ENCODE assay signal across 9 mouse cellular contexts in the genomic region with DNA sequence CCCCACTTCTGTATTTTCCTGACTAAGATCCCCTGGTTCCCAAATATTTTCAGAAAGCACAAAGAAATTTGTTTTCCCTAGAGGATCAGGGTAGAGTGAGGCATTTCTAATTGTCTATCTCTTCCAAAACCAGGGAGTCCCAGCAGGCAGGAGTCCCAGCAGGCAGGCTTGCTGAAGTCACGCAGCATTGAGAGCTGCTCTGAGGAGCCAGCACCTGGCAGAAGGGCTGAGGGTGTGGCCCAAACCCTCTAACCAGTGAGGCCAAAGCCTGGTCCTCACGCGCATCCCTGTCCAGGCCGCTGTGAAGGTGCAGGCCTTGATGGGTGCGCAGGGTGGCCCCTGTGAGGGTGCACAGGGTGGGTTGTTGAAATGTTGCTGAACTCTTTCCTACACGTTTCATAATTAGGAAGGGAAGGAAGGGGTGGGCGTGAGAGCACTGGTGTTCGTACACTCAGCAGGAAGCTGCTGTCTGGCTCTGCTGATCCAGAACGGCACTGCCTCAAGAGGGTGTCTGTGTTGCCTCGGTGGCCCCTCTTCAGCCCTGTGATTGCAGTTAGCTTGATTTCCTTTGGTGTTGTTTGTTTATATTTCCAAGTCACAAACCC. TPM values are rescaled to one million over a fixed set of nuclear protein-coding genes. Genes with fewer than 3 reads are reported as not detected.
DNase-seq lines count a peak whose midpoint lies in the region; ATAC-seq and TF ChIP-seq lines count a peak whose summit lies in the region.
"Had no signal": no experiment of that assay in that cellular context is flagged by ENCODE, and none has a peak within 500 bp of the region (broad histone marks: within the 10 kb centered on the region; RNA-seq: fewer than 3 reads in every experiment).

No protein-coding gene starts in this region.

- no peak overlapping the region for H3K4me3 ChIP-seq in thymus, adult 2 months (ENCODE audit: control insufficient read depth, insufficient read depth, low read length)
- H3K4me3 ChIP-seq in lung, postnatal 0 days (ENCODE audit: low read depth, low read length) = no peak overlapping the region
- no peak overlapping the region for H3K4me3 ChIP-seq in embryonic facial prominence, embryonic 10.5 days

- TF ChIP-seq EP300 in lung, postnatal 0 days (IDR thresholded peaks at IDR 0.05) = no peak

- H3K27ac ChIP-seq in thymus, adult 2 months (ENCODE audit: control insufficient read depth, insufficient read depth, low read length) = peak overlapping the region; percentile 45
- H3K27ac ChIP-seq in lung, postnatal 0 days (ENCODE audit: low read length) = no peak overlapping the region
- no peak overlapping the region for H3K27ac ChIP-seq in embryonic facial prominence, embryonic 10.5 days (replicated peaks)

- TF ChIP-seq CTCF in thymus, adult 2 months (IDR thresholded peaks at IDR 0.05; ENCODE audit: borderline replicate concordance, control insufficient read depth, extremely low read depth, insufficient read depth, low read length, poor library complexity) = no peak
- TF ChIP-seq CTCF in lung, postnatal 0 days (IDR thresholded peaks at IDR 0.05) = no peak

- peaks cover 32% of the 10 kb centered on the region for H3K4me1 ChIP-seq in thymus, adult 2 months (replicated peaks; ENCODE audit: control insufficient read depth, insufficient read depth, low read length)
- H3K4me1 ChIP-seq in lung, postnatal 0 days (ENCODE audit: insufficient read depth, low read depth, low read length) = no peaks in the 10 kb centered on the region; the same call in 1 of the 2 replicates
- no peaks in the 10 kb centered on the region for H3K4me1 ChIP-seq in embryonic facial prominence, embryonic 10.5 days

- H3K9me3 ChIP-seq in lung, postnatal 0 days (ENCODE audit: low read length) = no peaks in the 10 kb centered on the region
- H3K9me3 ChIP-seq in embryonic facial prominence, embryonic 10.5 days = no peaks in the 10 kb centered on the region

- no peaks in the 10 kb centered on the region for H3K27me3 ChIP-seq in thymus, adult 2 months (ENCODE audit: control insufficient read depth, insufficient read depth, low read length)
- no peaks in the 10 kb centered on the region for H3K27me3 ChIP-seq in lung, postnatal 0 days (replicated peaks; ENCODE audit: insufficient read depth, low read length)
- H3K27me3 ChIP-seq in splenic B cell, adult 2 months (ENCODE audit: control insufficient read depth, insufficient read depth, low read length, poor library complexity, severe bottlenecking) = no peaks in the 10 kb centered on the region
- no peaks in the 10 kb centered on the region for H3K27me3 ChIP-seq in embryonic facial prominence, embryonic 10.5 days (replicated peaks; ENCODE audit: low read depth, poor library complexity, severe bottlenecking)

- no peak overlapping the region for H3K4me2 ChIP-seq in lung, postnatal 0 days (replicated peaks; ENCODE audit: low read depth, low read length)

- no peak for TF ChIP-seq POLR2A in thymus, adult 2 months (IDR thresholded peaks at IDR 0.05; ENCODE audit: control insufficient read depth, extremely low read depth, insufficient read depth, low read length, poor library complexity)

- ATAC-seq in frontal cortex, adult (ENCODE audit: low TSS enrichment) = peak; percentile 64; the same call in 1 of the 2 replicates
- peak; percentile 48 for ATAC-seq in lung, postnatal 0 days
- ATAC-seq: forebrain, postnatal 0 days had no signal

- WGBS in thymus, adult 2 months = 71% methylated on average over 10 of the region's 10 CpGs
- 46% methylated on average over 10 of the region's 10 CpGs for WGBS in lung, postnatal 0 days
- WGBS in embryonic facial prominence, embryonic 10.5 days = 83% methylated on average over 10 of the region's 10 CpGs

- H3K9ac ChIP-seq in lung, postnatal 0 days (replicated peaks; ENCODE audit: low read depth) = no peak overlapping the region
- H3K9ac ChIP-seq: forebrain, postnatal 0 days had no signal

- DNase-seq in frontal cortex, postnatal 10 days (ENCODE audit: low spot score in 2 of 2) = no peak
- peak; percentile 18 for DNase-seq in thymus, adult 2 months
- DNase-seq in thymus, postnatal 10 days (ENCODE audit: low spot score in 2 of 2) = no peak
- DNase-seq in lung, postnatal 0 days (ENCODE audit: low spot score) = peak; percentile 33
- peak; percentile 92 for DNase-seq in splenic B cell, adult 2 months (ENCODE audit: low read depth, low spot score)
- DNase-seq in adrenal gland, adult 8-10 months = no peak
- no peak for DNase-seq in embryonic facial prominence, embryonic 10.5 days (ENCODE audit: low spot score)
- DNase-seq: forebrain, postnatal 0 days had no signal

- peaks cover 11% of the 10 kb centered on the region for H3K36me3 ChIP-seq in thymus, adult 2 months (ENCODE audit: control insufficient read depth, insufficient read depth, low read length)
- H3K36me3 ChIP-seq in lung, postnatal 0 days (ENCODE audit: insufficient read depth, low read length) = 0 out of 2 replicates have a peak, but pooled peaks cover 20% of the 10 kb centered on the region
- H3K36me3 ChIP-seq in splenic B cell, adult 2 months (ENCODE audit: control insufficient read depth, insufficient read depth, low read length, poor library complexity, severe bottlenecking) = peaks cover 12% of the 10 kb centered on the region
- peaks cover 84% of the 10 kb centered on the region for H3K36me3 ChIP-seq in embryonic facial prominence, embryonic 10.5 days (replicated peaks)

RNA-seq across cellular contexts. Expression of a gene that starts 20.3 kb away (rescaled TPM):
- polyA plus RNA-seq in thymus, adult 2 months (2012; rRNA removed) = 176 and 211 TPM in 2 replicates
- polyA plus RNA-seq in lung, postnatal 0 days (2015; fragmentation: Nextera tagmentation; extraction: Ambion mirVana) = 28.9 and 33.0 TPM in 2 replicates
- total RNA-seq in adrenal gland, adult 8-10 months (2022) = 100 to 1,000 TPM; 103 to 155 (median 127) TPM
- polyA plus RNA-seq in embryonic facial prominence, embryonic 10.5 days (2016; fragmentation: Nextera tagmentation; extraction: Ambion mirVana) = 77.3 and 85.9 TPM in 2 replicates

RNA-seq across cellular contexts. Expression of a gene that starts 27.3 kb away (rescaled TPM):
- 37.8 and 40.4 TPM in 2 replicates for polyA plus RNA-seq in thymus, adult 2 months (2012; rRNA removed)
- 31.3 and 32.2 TPM in 2 replicates for polyA plus RNA-seq in lung, postnatal 0 days (2015; fragmentation: Nextera tagmentation; extraction: Ambion mirVana)
- total RNA-seq in adrenal gland, adult 8-10 months (2022) = 10 to 100 TPM; 39.1 to 55.4 (median 50.8) TPM
- 42.1 and 44.6 TPM in 2 replicates for polyA plus RNA-seq in embryonic facial prominence, embryonic 10.5 days (2016; fragmentation: Nextera tagmentation; extraction: Ambion mirVana)

RNA-seq across cellular contexts. Expression of a gene that starts 27.5 kb away (rescaled TPM):
- polyA plus RNA-seq in thymus, adult 2 months (2012; rRNA removed) = 18.0 and 20.8 TPM in 2 replicates
- 48.6 and 54.7 TPM in 2 replicates for polyA plus RNA-seq in lung, postnatal 0 days (2015; fragmentation: Nextera tagmentation; extraction: Ambion mirVana)
- 10 to 100 TPM; 76.6 to 93.8 (median 86.8) TPM for total RNA-seq in adrenal gland, adult 8-10 months (2022)
- 119 and 129 TPM in 2 replicates for polyA plus RNA-seq in embryonic facial prominence, embryonic 10.5 days (2016; fragmentation: Nextera tagmentation; extraction: Ambion mirVana)

RNA-seq across cellular contexts. Expression of a gene that starts 37.7 kb away (rescaled TPM):
- polyA plus RNA-seq in thymus, adult 2 months (2012; rRNA removed) = 0.53 and 0.65 TPM in 2 replicates
- polyA plus RNA-seq in lung, postnatal 0 days (2015; fragmentation: Nextera tagmentation; extraction: Ambion mirVana) = 0.15 TPM in 1 of 2 replicates, not detected in the other
- total RNA-seq in adrenal gland, adult 8-10 months (2022) = under 1 TPM in 2 of 4 experiments, not detected in 2; 0.24 to 0.40 TPM
- polyA plus RNA-seq in embryonic facial prominence, embryonic 10.5 days (2016; fragmentation: Nextera tagmentation; extraction: Ambion mirVana) = 0.13 and 0.36 TPM in 2 replicates

RNA-seq across cellular contexts. Expression of a gene that starts 55.2 kb away (rescaled TPM):
- 445 and 566 TPM in 2 replicates for polyA plus RNA-seq in thymus, adult 2 months (2012; rRNA removed)
- 1,888 and 2,049 TPM in 2 replicates for polyA plus RNA-seq in lung, postnatal 0 days (2015; fragmentation: Nextera tagmentation; extraction: Ambion mirVana)
- total RNA-seq in adrenal gland, adult 8-10 months (2022) = 100 to 1,000 TPM; 760 to 841 (median 820) TPM
- polyA plus RNA-seq in embryonic facial prominence, embryonic 10.5 days (2016; fragmentation: Nextera tagmentation; extraction: Ambion mirVana) = 733 and 768 TPM in 2 replicates

Comparison
In these comparisons a context has a peak if more than half of its experiments do, and no peak if none do; other contexts are left out.
1. DNase-seq: peak in thymus, adult 2 months (single experiment), lung, postnatal 0 days (single experiment) and splenic B cell, adult 2 months (single experiment); none in frontal cortex, postnatal 10 days (0 of 2), thymus, postnatal 10 days (0 of 2), adrenal gland, adult 8-10 months (single experiment) and embryonic facial prominence, embryonic 10.5 days (single experiment).